Mouse (Mus musculus): ENCODE data around the gene Gli3.

Gli3 gene

GRCm38 (mm10) chr13:15462830-15463491 lies at the start of gene Gli3:
Gene Gli3, plus strand, starts transcription at chr13:15463235.
- no peak for DNase-seq (ENCODE audit: low read depth, low spot score)

GRCm38 (mm10) chr13:15421182-15421750 lies 41.8 kb upstream of the Gli3 start:
- no peak for DNase-seq (ENCODE audit: low read depth, low spot score)

- DNase-seq (ENCODE audit: low read depth, low spot score): no peak
These were observed 21.0 kb upstream of the Gli3 start for GRCm38 (mm10) chr13:15442002-15442401.

- DNase-seq (ENCODE audit: low read depth, low spot score): no peak
These were observed 18.7 kb upstream of the Gli3 start for GRCm38 (mm10) chr13:15444312-15444711.

- no peak for DNase-seq (ENCODE audit: low read depth, low spot score)
These were observed 17.4 kb upstream of the Gli3 start for GRCm38 (mm10) chr13:15445591-15445990.

- DNase-seq (ENCODE audit: low read depth, low spot score): no peak
These were observed 17.0 kb upstream of the Gli3 start for GRCm38 (mm10) chr13:15446004-15446403.

GRCm38 (mm10) chr13:15446782-15447564 lies 16.1 kb upstream of the Gli3 start:
- no peak for DNase-seq (ENCODE audit: low read depth, low spot score)

- no peak for DNase-seq (ENCODE audit: low read depth, low spot score)
These were observed 12.1 kb upstream of the Gli3 start for GRCm38 (mm10) chr13:15450941-15451340.

GRCm38 (mm10) chr13:15457841-15458240 lies 5.2 kb upstream of the Gli3 start:
- DNase-seq (ENCODE audit: low read depth, low spot score): no peak

- no peak for DNase-seq (ENCODE audit: low read depth, low spot score)
These were observed 1.1 kb upstream of the Gli3 start for GRCm38 (mm10) chr13:15461926-15462325.

- DNase-seq (ENCODE audit: low read depth, low spot score): no peak
These were observed 551 bp downstream of the Gli3 start for GRCm38 (mm10) chr13:15463492-15464080.

GRCm38 (mm10) chr13:15464081-15464526 lies 1.1 kb downstream of the Gli3 start:
- DNase-seq (ENCODE audit: low read depth, low spot score): no peak

- DNase-seq (ENCODE audit: low read depth, low spot score): no peak
These were observed 1.8 kb downstream of the Gli3 start for GRCm38 (mm10) chr13:15464741-15465250.

GRCm38 (mm10) chr13:15466496-15466895 lies 3.5 kb downstream of the Gli3 start:
- DNase-seq (ENCODE audit: low read depth, low spot score): no peak

GRCm38 (mm10) chr13:15467409-15467808 lies 4.4 kb downstream of the Gli3 start:
- no peak for DNase-seq (ENCODE audit: low read depth, low spot score)

- no peak for DNase-seq (ENCODE audit: low read depth, low spot score)
These were observed 5.4 kb downstream of the Gli3 start for GRCm38 (mm10) chr13:15468421-15468820.

- DNase-seq (ENCODE audit: low read depth, low spot score): no peak
These were observed 7.0 kb downstream of the Gli3 start for GRCm38 (mm10) chr13:15470056-15470455.

- no peak for DNase-seq (ENCODE audit: low read depth, low spot score)
These were observed 9.7 kb downstream of the Gli3 start for GRCm38 (mm10) chr13:15472712-15473111.

- DNase-seq (ENCODE audit: low read depth, low spot score): no peak
These were observed 11.4 kb downstream of the Gli3 start for GRCm38 (mm10) chr13:15474393-15474792.

- no peak for DNase-seq (ENCODE audit: low read depth, low spot score)
These were observed 23.2 kb downstream of the Gli3 start for GRCm38 (mm10) chr13:15486033-15486891.

GRCm38 (mm10) chr13:15487334-15487733 lies 24.3 kb downstream of the Gli3 start:
- no peak for DNase-seq (ENCODE audit: low read depth, low spot score)
